Mouse (Mus musculus) cerebellum, adult 2 months (tissue): Measurements from ENCODE around the gene Nfe2l2. TPM values are rescaled to one million over a fixed set of nuclear protein-coding genes. Genes with fewer than 3 reads are reported as not detected.
A peak's percentile ranks its signal among the peaks of the same experiment; 100 is the strongest.

Experiments
- DNase-seq, 2 experiments: peaks; one replicate each; pipeline ENCODE4 v3.0.0; 2021
- H3K27ac ChIP-seq: fragments of 200-500 bp; 2 replicates; pipeline ENCODE4 v1.5.1; 2012; ENCODE audit warnings: low read length, control low read depth, inconsistent platforms; ENCODE audit not compliant: insufficient read depth
- H3K27me3 ChIP-seq: fragments of 200-500 bp; 2 replicates; pipeline ENCODE4 v1.6.1; 2012; ENCODE audit warnings: inconsistent platforms, mild to moderate bottlenecking, low read length, moderate library complexity; ENCODE audit not compliant: control insufficient read depth, insufficient read depth
- H3K4me1 ChIP-seq: fragments of 200-500 bp; 2 replicates; pipeline ENCODE4 v1.6.1; 2011; ENCODE audit warnings: low read length; ENCODE audit not compliant: control insufficient read depth, insufficient read depth
- H3K4me3 ChIP-seq: fragments of 200-500 bp; replicated peaks from 2 replicates; pipeline ENCODE3; 2011; ENCODE audit warnings: mild to moderate bottlenecking, low read depth, low read length, control low read depth; ENCODE audit not compliant: insufficient read depth
- CTCF ChIP-seq: fragments of 200-500 bp; IDR thresholded peaks from 2 replicates; pipeline ENCODE4 v1.5.1; 2011; ENCODE audit warnings: low read depth, mild to moderate bottlenecking, control low read depth, low read length, moderate library complexity, borderline replicate concordance; ENCODE audit not compliant: insufficient read depth
- POLR2A ChIP-seq: fragments of 200-500 bp; IDR thresholded peaks from 2 replicates; pipeline ENCODE4 v1.6.1; 2011; ENCODE audit warnings: low read length, control low read depth, borderline replicate concordance; ENCODE audit not compliant: insufficient read depth
- WGBS: fragments of 180-500 bp; shearing (Covaris S2); methylation state at CpG from one replicate; pipeline ENCODE4 v1.1.7; 2018; 5-methylcytosine and 5-hydroxymethylcytosine counted together
- polyA plus RNA-seq: library from polyadenylated mRNA; depleted of rRNA; stranded (reverse); fragments of >200 nt; gene quantifications from 2 replicates; pipeline ENCODE4 v1.2.3, GENCODE M21; 2012

Nfe2l2 gene
- polyA plus RNA-seq, 1 experiment, result 18.6 TPM

DNA sequence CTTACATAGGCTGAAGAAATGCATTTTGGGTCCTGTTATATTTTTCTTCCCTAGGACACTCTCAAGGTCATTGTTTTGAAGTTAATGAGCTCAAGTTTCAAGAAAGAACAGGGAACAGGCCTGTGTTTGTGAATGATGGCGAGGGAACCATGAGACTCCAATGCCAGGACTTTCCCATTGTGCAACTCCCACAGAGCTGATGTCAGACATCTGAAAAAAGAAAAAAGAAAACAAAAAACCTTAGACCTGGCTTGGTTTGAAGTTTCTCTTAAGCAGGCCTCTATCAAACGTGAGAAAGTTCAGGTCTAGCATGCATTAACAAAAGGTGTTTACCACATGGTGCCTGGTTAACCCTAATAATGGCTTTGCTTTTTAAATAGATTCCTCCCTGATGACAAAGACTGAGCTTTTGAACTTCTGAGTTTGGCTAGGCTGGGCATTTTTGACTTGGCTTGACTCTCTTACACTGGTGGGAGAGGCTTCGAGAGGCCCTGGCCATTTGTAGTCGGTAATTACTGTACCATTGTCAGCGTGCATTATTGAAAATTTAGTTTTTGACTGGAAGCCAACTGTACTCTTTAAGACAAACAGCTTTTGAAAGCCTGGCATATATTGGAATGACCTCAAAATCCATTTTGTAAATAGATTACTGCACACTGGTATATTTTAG, 29.9 kb upstream of the Nfe2l2 start:
- WGBS, result 66% methylated on average over 5 of the region's 5 CpGs
- no peak overlapping the region for H3K4me3 ChIP-seq
- H3K27ac ChIP-seq, result no peak overlapping the region
- no peaks in the 10 kb centered on the region for H3K27me3 ChIP-seq
- no peak for DNase-seq
- TF ChIP-seq POLR2A, result no peak
- TF ChIP-seq CTCF, result no peak
- peaks cover 9% of the 10 kb centered on the region for H3K4me1 ChIP-seq

DNA sequence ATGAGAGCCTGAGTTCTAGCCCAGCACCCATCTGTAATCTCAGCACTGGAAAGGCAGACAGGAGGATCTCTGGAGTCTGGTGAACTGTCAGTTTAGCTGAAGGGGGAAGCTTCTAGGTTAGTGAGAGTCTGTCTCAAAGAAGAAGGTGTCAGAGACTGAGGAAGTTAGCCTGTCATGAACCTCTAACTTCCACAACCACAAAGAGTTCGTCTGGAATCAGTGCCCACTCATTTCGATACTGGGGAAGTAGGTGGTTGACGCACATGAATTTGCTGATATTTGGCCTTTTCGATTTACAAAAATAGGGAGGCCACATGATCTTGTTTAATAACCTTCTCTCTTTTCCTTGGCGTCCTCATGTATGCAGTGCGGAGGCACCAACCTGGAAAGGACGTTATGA, 28.7 kb upstream of the Nfe2l2 start:
- Histone ChIP-seq H3K4me3 (no peak overlapping the region), H3K4me1 (peaks cover 9% of the 10 kb centered on the region), H3K27me3 (no peaks in the 10 kb centered on the region), H3K27ac (no peak overlapping the region)
- TF ChIP-seq POLR2A (no peak), CTCF (no peak)
- 98% methylated on average over 7 of the region's 7 CpGs for WGBS
- no peak for DNase-seq

- H3K27ac ChIP-seq, result no peak overlapping the region
- TF ChIP-seq POLR2A (no peak), CTCF (no peak)
- WGBS, result 100% methylated on average over 2 of the region's 2 CpGs
- peaks cover 9% of the 10 kb centered on the region for H3K4me1 ChIP-seq
- H3K27me3 ChIP-seq, result no peaks in the 10 kb centered on the region
- DNase-seq, result no peak
- no peak overlapping the region for H3K4me3 ChIP-seq
Measured at GRCm38 (mm10) chr2:75731929-75732328, 27.5 kb upstream of the Nfe2l2 start.

DNA sequence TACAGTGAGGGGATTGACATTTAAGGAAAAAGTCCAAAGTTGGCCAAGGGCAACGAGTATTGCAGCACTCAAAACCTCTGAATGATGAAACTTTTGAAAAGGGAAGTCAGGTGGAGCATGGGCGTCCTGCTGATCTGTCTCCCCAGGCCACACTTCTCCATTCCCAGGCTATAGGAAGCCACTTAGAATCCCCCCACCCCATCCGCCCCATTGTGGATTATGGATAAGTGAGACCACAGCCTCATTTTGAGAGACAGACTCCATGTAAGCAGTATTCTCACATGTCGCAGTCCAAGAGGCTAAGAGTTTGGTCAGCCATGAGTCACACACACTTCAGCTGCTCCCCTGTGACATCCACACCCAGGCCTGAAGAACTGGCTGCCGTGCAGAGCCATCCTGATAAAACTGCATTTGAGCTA, 26.8 kb upstream of the Nfe2l2 start:
- no peak for DNase-seq
- TF ChIP-seq POLR2A, result no peak
- no peak for TF ChIP-seq CTCF
- H3K27me3 ChIP-seq, result no peaks in the 10 kb centered on the region
- WGBS, result 96% methylated on average over 5 of the region's 5 CpGs
- no peak overlapping the region for H3K4me3 ChIP-seq
- H3K27ac ChIP-seq, result no peak overlapping the region
- peaks cover 9% of the 10 kb centered on the region for H3K4me1 ChIP-seq

DNA sequence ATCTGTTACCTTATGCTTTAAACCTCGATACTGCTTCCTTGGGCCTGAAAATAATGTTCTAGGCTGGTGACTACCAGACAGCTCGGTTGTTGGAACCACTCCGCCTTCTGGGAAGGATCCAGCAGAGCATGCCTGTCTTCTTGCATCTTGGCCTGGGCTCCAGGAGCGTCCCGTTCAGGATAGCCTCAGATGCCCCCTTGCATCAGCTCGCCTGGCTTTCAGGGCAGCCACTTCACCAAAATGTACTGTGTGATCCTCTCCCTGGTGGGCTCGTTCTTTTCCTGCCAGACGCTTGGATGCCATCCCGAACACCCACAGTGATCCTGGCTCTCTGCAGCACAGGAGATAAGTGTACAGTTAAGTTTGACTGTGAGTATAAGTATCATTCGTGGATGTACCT, 25.6 kb upstream of the Nfe2l2 start:
- 6% methylated on average over 10 of the region's 10 CpGs for WGBS

DNA sequence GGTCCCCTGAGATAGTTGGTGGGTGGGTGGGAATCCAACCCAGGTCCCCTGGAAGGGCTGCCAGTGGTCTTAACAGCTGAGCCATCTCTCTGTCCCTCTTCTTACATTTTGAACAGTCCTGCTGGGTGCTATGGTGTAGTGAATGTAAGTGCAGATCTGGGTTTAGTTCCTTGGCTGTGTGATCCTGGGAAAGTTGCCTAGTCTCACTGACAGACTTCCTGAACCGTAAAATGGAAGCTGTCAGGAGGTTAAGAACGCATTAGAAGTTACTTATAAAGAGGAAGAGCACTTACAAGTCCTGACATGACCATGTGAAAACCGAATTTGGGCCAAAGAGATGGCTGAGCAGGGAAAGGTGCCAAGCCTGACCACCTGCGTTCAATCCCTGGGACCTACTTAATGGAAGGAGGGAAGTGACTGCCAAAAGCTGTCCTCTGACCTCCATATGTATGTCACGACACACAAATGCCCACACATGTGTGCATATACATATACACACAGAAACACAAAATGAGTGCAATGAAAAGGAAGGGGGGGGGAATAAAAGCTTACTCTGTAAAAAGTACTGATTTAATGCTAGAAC, 20.5 kb upstream of the Nfe2l2 start:
- Histone ChIP-seq H3K27me3 (no peaks in the 10 kb centered on the region), H3K4me3 (no peak overlapping the region), H3K4me1 (peaks cover 5% of the 10 kb centered on the region; the same call in 1 of the 2 replicates), H3K27ac (no peak overlapping the region)
- WGBS, result 10% methylated on average over 5 of the region's 5 CpGs
- TF ChIP-seq CTCF, result no peak
- no peak for TF ChIP-seq POLR2A
- DNase-seq, result peak; percentile 34 to 43

More for the DNA sequence above, 25.6 kb upstream of the Nfe2l2 start:
- Histone ChIP-seq H3K4me3 (peak overlapping the region; percentile 22), H3K4me1 (peaks cover 9% of the 10 kb centered on the region), H3K27me3 (no peaks in the 10 kb centered on the region), H3K27ac (peak overlapping the region; percentile 48)
- peak; percentile 73 to 75 for DNase-seq
- TF ChIP-seq POLR2A (no peak), CTCF (0 out of 2 replicates have a peak, but pooled peaks have one; percentile 7)

DNA sequence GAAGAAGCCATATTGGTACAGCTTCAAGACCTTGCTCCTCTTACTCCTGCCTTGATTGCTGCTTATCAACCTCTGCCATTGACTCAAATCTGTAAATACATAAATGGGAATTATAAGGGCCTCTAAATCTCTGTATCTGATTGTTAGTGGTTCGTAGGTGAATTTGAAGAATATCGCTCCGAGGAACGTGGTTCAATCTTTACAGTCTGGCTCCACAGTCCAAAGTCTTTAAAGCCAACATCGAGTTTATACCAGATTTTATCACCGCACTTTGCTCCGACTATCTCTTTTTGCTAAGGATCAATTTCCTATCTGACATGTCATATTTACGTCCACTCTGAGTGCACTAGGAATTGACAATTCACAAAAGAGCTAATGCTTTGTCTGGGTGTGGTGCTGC, 19.0 kb upstream of the Nfe2l2 start:
- Histone ChIP-seq H3K4me3 (no peak overlapping the region), H3K27me3 (no peaks in the 10 kb centered on the region), H3K27ac (no peak overlapping the region), H3K4me1 (no peaks in the 10 kb centered on the region; the same call in 1 of the 2 replicates)
- TF ChIP-seq CTCF, result no peak
- TF ChIP-seq POLR2A, result no peak
- WGBS, result 98% methylated on average over 8 of the region's 8 CpGs
- DNase-seq, result no peak

GRCm38 (mm10) chr2:75722893-75723292, 18.5 kb upstream of the Nfe2l2 start:
- no peaks in the 10 kb centered on the region for H3K27me3 ChIP-seq
- no peak for DNase-seq
- no peak overlapping the region for H3K4me3 ChIP-seq
- 92% methylated on average over 5 of the region's 5 CpGs for WGBS
- TF ChIP-seq POLR2A (no peak), CTCF (no peak)
- H3K27ac ChIP-seq, result no peak overlapping the region
- H3K4me1 ChIP-seq, result no peaks in the 10 kb centered on the region; the same call in 1 of the 2 replicates
